Mouse (Mus musculus) heart, postnatal 4 days (tissue): Measurements from ENCODE around the gene Prpf38b. TPM values are rescaled to one million over a fixed set of nuclear protein-coding genes. Genes with fewer than 3 reads are reported as not detected.
"Not testable (repeated sequence)": the region's sequence is repeated elsewhere in the genome, so short reads cannot be mapped to it uniquely, and the experiment has no call there.

Experiments used
- DNase-seq: peaks from one replicate; pipeline ENCODE4 v3.0.0; 2021
- total RNA-seq, 2 experiments: library from RNA; stranded (reverse); gene quantifications; 2 replicates each; pipeline ENCODE4 v1.2.3; 2021

The Prpf38b gene
- total RNA-seq, 2 experiments from 2014 or later, result 31.8 to 36.2 TPM

- no peak for DNase-seq
These were observed 11.4 kb downstream of the Prpf38b start for GRCm38 (mm10) chr3:108900147-108900546.

DNA sequence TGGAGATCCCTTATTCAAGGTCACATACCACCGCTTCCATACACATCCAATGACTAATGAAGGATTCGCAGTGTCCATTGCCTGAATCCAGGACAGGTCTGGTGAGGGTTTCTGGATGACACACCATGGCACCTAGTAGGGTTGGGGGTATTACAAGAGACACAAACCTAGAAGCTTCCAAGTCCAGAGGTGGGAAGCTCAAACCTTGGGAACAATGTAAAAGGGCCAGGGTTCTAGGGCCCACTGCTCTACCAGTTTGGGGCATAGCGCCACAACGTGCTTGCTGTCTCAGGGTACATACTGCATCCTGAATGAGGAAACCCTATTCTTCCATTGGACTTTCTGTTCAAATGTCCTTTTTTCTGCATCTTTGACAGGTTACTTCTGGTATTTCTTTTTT, 12.9 kb downstream of the Prpf38b start:
- no peak for DNase-seq

DNA sequence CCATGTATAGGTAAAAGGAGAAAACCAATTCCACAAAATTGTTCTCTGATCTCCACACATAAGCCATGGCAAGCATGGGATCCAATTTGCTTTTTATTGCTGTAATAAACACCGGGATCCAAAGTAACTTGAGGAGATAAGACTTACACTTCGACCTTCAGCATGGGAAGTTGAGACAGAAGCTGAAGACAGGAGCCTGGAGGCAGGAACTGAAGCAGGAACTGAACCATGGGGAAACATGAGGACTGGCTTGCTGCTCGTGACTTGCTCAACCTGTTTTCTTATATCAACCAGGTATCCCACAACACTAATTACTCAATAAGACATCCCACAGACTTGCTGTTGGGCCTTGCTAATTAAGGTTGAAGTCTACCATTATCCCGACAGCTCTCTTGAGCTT, 18.6 kb downstream of the Prpf38b start:
- no peak for DNase-seq

DNA sequence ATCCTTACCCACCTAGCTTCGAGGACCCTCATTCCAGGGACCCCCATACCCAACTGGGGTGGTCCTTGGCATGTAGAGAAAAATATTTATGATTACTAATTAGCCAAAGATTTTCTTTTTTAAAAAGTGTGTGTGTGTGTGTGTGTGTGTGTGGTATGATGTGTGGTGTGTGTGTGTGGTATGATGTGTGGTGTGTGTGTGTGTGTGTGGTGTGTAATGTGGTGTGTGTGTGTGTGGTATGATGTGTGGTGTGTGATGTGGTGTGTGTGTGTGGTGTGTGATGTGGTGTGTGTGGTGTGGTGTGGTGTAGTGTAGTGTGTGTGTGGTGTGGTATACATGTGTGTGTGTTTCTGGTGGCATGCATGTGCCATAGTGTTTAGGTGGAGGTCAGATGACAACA, 19.4 kb downstream of the Prpf38b start:
- DNase-seq, result no peak

DNA sequence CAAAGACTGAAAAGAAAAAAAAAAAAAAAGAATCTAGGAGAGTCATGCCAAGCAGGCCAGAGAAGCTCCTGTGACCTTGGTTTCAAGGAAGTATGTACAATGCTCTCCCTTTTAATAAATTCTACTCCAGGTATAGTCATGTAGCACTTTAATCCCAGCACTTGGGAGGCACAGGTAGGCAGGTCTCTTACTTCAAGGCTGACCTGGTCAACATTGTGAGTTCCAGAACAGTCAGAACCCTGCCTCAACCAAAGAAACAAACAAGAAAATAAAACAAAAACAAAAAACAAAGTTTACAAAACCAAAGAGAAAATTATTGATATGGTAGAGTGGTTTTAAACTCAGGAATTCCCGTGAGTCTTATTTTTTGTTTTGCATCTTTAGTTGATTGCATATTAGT, 21.6 kb downstream of the Prpf38b start, which contains the start of gene Fndc7:
Gene Fndc7 (minus strand): TSS at position 101 of the 400 bp plus-strand sequence.
- DNase-seq, result no peak

DNA sequence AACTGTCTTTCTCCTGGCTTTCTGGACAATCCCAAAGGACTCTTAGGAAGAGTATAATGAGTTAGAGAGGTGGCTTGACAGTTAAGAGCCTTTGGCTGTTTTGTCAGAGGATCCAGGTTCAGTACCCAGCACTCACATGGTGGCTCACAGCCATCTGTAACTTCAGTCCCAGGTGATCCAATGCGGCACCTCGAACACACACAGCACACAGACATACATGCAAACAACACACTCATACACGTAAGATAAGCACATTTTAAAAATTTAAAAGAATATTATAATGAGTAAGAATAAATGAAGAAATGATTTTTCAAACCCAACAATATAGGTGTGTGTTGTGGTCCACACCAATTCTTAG, 23.9 kb downstream of the Prpf38b start:
- DNase-seq, result no peak

- DNase-seq, result no peak
These were observed 24.5 kb downstream of the Prpf38b start for GRCm38 (mm10) chr3:108886934-108887617.

DNA sequence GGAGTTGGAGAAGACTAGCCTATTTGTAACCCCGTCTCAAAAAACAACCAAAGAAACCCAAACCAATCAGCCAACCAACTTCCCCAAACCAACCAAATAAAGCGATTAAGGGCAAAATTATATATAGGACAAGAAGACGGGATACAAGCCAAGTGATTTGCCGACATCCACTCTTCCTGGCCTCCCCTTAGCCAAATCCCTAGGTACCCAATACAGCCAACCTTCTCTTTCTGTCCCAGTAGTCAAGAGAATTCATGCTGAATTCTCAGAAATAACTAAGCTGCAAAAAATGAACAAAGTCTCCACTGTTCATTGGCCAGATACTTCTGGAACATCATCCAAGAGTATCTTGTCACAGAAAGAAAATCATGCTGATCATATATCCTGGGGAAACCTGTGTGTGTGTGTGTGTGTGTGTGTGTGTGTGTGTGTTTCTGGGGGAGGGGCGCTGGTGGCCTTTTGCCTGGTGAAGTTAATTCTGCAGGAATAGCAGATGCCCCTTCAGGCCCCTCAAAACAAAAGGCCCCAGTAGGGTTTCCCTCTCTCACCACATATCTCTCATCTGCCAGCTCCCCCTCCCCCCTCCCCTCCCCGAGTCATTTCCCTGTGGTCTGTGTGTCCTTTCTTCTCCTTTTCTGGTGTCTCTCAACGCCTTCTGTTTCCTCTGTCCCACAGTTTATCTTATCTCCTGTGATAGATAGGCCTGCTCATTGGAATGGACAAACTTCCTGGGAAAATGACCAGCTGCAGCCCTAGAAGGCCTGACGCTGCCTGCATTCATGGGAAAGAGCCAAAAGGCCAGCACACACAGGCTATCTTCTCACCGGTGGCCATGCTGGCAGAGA, 25.6 kb downstream of the Prpf38b start:
- peak; percentile 36 for DNase-seq

DNA sequence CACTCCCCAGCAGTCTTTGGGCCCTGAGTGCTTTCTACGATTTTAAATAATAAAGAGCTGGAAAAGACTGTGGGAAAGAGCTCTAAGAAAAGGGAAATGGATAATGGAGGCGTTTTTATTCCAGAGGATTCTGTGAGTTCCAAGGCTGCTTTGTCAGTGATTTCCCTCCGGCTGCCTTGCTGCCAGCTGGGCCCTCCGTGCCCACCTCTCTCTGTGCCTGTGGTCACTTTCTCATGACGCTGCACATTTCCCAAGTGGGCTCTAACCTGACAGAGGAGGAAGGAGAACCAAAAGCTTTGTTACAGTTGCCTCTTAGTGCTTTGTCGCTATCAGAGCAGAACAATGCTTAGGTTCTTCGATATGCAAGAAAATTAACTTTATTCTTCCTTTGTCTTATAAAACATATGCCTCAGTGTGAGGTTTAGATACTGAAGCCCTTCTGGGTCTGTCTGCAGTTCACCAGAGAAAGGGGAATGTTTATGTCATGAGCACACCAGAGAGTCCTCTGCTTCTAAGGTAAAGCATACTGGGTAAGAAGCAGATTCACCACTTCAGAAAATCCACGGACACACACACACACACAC, 26.7 kb downstream of the Prpf38b start:
- DNase-seq, result no peak

DNA sequence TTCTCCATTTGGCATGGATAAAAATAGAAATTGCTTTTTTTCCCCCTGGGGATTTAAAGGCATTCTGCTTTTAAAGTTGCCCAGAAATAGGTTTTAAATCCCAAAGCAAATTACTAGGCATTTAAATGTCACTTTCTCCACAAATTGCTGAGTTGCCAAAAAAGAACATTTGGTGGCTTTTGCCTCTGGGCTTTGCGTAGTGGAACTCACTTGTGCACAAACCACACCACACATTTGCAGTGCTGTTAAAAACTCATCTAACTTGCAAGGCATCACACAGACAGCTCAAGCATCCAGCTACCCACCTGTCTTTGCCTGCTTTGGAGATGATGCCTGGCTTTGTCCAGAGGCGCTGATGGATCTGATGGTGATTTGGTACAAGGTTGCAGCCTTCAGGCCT, 28.5 kb downstream of the Prpf38b start:
- DNase-seq, result no peak

DNA sequence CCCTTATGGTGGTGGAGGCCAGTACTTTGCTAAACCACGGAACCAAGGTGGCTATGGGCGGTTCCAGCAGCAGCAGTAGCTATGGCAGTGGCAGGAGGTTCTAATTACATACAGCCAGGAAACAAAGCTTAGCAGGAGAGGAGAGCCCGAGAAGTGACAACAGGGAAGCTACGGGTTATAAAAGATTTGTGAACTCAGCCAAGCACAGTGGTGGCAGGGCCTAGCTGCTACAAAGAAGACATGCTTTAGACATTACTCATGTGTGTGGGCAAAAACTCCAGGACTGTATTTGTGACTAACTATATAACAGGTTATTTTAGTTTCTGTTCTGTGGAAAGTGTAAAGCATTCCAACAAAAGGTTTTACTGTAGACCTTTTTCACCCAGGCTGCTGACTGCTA, 29.7 kb downstream of the Prpf38b start:
- DNase-seq, result not testable (repeated sequence)

- peak; percentile 51 for DNase-seq
These were observed 30.7 kb downstream of the Prpf38b start for GRCm38 (mm10) chr3:108880544-108881507.

DNA sequence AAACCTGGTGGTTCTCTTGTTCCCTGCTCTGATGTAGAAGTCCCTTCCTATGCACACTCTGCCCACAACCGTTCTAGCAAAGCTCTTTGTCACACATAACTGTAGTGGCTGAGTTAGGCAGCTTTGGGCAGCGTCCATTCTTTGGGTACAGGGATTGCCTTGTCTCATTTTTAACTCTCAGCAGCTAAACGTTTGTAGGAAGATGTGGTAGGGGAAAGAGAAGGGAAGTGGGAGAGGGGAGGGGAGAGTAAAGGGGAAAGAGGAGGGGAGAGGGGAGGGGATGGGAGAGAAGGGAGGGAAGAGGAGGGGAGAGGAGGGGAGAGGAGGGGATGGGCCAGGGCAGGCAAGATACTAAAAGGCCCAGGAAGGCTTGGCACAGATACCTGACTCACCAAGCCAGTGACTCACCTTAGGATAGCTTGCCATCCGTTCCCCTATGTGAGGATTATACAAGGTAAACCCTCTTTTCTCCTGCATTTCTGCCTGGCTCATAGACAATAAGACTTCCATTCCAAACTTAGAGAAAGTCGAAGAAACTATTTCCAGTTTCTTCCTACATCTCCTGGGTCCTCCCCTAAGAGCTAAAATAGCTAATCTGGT, 31.6 kb downstream of the Prpf38b start:
- no peak for DNase-seq

GRCm38 (mm10) chr3:108879129-108879528, 32.4 kb downstream of the Prpf38b start:
- no peak for DNase-seq

DNA sequence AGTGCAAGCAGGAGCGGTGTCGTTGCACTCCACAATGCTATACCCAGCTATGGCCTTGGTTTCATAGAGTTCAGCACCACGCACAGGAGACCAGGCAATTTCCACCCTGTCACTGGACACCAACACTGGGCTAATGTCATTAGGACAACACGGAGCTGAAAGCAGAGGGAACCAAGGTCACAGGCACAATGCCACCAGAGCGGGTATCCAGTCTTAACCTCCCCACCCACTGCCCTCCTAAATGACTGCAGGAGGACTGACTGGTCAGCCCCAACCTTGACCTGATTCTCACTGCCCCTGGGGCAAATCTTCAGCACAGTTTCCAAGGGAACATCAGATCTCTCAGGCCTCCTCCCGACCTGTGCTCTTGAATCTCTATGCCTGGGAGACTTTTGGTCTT, 40.9 kb downstream of the Prpf38b start:
- no peak for DNase-seq

GRCm38 (mm10) chr3:108867449-108867848, 44.1 kb downstream of the Prpf38b start:
- no peak for DNase-seq

DNA sequence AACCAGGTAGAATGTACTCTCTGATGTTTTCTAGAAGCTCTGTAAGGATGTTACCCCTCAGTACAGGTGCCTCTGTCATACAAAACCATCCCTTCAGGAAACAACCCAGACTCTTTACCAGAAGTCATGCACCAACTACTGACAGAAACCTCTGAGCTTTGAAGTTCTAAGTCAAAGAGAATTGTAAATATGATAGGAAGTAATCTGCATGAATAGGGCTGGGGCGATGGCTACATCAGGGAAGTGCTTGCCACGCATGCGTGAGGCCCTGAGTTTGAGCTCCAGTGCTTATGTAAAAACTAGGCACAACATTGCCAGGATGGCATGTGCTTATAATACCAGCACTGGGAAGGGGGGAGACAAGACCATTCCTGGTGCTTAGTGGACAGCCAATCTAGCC, 45.9 kb downstream of the Prpf38b start:
- no peak for DNase-seq

- no peak for DNase-seq
These were observed 46.4 kb downstream of the Prpf38b start for GRCm38 (mm10) chr3:108865129-108865528.

- DNase-seq, result no peak
These were observed 48.4 kb downstream of the Prpf38b start for GRCm38 (mm10) chr3:108863091-108863490.

DNA sequence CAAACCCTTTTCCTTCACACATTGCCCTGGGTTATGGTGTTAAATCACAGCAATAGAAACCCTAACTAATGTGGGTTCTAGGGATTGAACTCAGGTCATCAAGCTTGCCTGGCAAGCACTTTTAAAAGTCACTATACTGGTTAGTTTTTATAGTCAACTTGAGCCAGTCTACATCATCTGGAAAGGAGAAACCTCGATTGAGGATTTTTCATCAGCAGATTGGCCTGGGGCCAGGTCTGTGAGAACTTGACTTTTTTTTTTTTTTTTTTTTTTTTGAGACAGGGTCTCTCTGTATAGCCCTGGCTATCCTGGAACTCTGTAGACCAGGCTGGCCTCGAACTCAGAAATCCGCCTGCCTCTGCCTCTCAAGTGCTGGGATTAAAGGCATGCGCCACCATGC, 49.2 kb downstream of the Prpf38b start:
- not testable (repeated sequence) for DNase-seq

DNA sequence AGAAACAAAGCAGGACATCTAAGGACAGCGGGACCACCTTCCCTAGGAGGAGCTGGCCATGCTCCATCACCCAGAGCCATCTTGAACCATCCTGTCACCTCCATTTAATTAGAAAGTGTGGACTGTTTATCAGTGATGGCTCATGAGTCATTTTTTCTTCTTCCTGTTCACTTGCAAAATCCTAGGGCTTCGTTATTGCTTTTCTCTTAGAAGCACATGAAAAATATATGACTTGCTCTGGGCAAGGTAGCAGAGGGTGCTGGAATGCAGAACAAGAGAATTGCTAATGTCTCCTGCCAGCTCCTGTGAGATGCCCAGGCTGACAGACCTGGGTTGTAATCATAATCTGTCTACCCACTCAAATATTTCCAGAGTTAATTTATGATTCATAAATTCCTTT, 50.7 kb downstream of the Prpf38b start:
- no peak for DNase-seq

DNA sequence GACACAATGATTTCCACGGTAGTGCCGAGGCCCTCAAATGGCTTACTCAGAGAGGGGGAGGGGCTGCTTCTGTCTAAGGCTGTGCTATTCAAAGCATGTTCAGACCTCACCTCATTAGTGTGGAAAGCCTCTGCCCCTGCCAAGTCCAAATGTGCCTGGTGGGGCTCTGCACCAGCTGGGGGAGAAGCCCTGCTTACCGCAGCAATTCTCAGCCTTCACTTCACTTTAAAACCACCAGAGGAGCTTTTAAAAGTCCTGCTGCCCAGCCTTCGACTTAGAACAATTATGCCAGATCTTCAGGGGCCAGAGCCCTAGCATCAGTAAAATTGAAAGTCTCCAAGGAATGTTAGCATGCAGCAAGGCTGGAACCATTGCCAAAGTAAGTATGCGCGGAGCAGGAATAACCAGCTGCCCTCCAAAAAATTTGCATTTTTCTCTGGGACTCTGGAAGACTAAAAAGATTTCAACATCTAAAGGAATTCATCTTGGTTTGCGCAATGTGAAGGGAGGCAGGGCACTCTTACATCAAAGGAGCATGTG, 53.2 kb downstream of the Prpf38b start:
- peak; percentile 72 for DNase-seq
